ENCODE assay signal across 33 mouse cellular contexts in the genomic region with DNA sequence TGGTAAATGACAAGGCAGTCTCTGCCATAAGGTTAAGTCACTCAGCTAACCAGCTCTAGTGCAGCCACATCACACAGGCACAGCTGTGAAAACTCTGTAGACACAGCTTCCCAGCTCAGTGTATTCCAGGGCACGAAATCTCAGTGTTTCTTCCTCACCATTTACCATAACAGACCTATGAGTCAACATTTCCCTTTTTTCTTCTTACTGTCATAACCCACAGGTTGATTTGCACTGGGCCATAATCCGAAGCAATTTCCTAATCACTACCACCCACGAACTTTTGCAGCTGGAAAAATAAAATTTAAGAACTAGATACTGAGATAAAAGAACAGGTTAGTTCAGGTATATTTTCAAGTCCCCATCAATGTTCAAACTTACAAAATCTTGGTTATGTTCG. TPM values are rescaled to one million over a fixed set of nuclear protein-coding genes. Genes with fewer than 3 reads are reported as not detected.
"Had no signal": no experiment of that assay in that cellular context is flagged by ENCODE, and none has a peak within 500 bp of the region (broad histone marks: within the 10 kb centered on the region; RNA-seq: fewer than 3 reads in every experiment).

No protein-coding gene starts in this region.

- H3K36me3 ChIP-seq: heart, embryonic 13.5 days; heart, embryonic 15.5 days; hindbrain, embryonic 13.5 days; hindbrain, embryonic 15.5 days; limb, embryonic 13.5 days; limb, embryonic 15.5 days; liver, embryonic 12.5 days had no signal

- H3K27me3 ChIP-seq: heart, embryonic 13.5 days; heart, embryonic 15.5 days; hindbrain, embryonic 13.5 days; hindbrain, embryonic 15.5 days; limb, embryonic 13.5 days; limb, embryonic 15.5 days; liver, embryonic 12.5 days had no signal

- H3K27ac ChIP-seq: heart, adult 2 months; heart, embryonic 13.5 days; heart, embryonic 15.5 days; hindbrain, embryonic 13.5 days; hindbrain, embryonic 15.5 days; hindbrain, postnatal 0 days; layer of hippocampus, adult 2 months; limb, embryonic 13.5 days; limb, embryonic 15.5 days; liver, embryonic 12.5 days; liver, embryonic 14.5 days had no signal

- H3K4me3 ChIP-seq: heart, adult 2 months; heart, embryonic 13.5 days; heart, embryonic 15.5 days; hindbrain, embryonic 13.5 days; hindbrain, embryonic 15.5 days; layer of hippocampus, adult 2 months; limb, embryonic 13.5 days; limb, embryonic 15.5 days; liver, embryonic 12.5 days had no signal

- H3K4me1 ChIP-seq: heart, embryonic 13.5 days; heart, embryonic 15.5 days; hindbrain, embryonic 13.5 days; hindbrain, embryonic 15.5 days; limb, embryonic 13.5 days; limb, embryonic 15.5 days; liver, embryonic 12.5 days had no signal

- H3K4me2 ChIP-seq: heart, embryonic 11.5 days; heart, embryonic 13.5 days; heart, embryonic 15.5 days; hindbrain, embryonic 13.5 days; hindbrain, embryonic 15.5 days; limb, embryonic 13.5 days; limb, embryonic 15.5 days; liver, embryonic 12.5 days had no signal

- ATAC-seq: hindbrain, postnatal 0 days; intestine, embryonic 16.5 days; liver, embryonic 12.5 days had no signal

- H3K9me3 ChIP-seq: heart, embryonic 13.5 days; heart, embryonic 15.5 days; hindbrain, embryonic 13.5 days; hindbrain, embryonic 15.5 days; limb, embryonic 13.5 days; limb, embryonic 15.5 days; liver, embryonic 12.5 days had no signal

- H3K9ac ChIP-seq: heart, embryonic 13.5 days; heart, embryonic 15.5 days; hindbrain, embryonic 13.5 days; hindbrain, embryonic 15.5 days; limb, embryonic 13.5 days; limb, embryonic 15.5 days; liver, embryonic 12.5 days; liver, embryonic 14.5 days had no signal

- DNase-seq: gastrocnemius, postnatal 14 days; gastrocnemius, postnatal 36 days; heart, adult 11 months; heart, adult 2 months; heart, postnatal 14 days; heart, postnatal 36 days; kidney, adult 11 months; kidney, adult 2 months; kidney, adult 9 months; kidney, postnatal 10 days; kidney, postnatal 25 days; kidney, postnatal 4 days; layer of hippocampus, postnatal 36 days; left cerebral cortex, postnatal 4 days had no signal

RNA-seq across cellular contexts. Expression of a gene that starts 31.4 kb away (rescaled TPM):
- total RNA-seq: gastrocnemius, adult 18-20 months; gastrocnemius, postnatal 36 days; heart, adult 2 months; heart, postnatal 14 days; heart, postnatal 36 days; hematopoietic stem cell, adult 5-6 weeks; liver, adult 2 months had no signal
- polyA plus RNA-seq: heart, adult 2 months; heart, embryonic 11.5 days; heart, embryonic 13.5 days; heart, embryonic 15.5 days; heart, postnatal 0 days; hindbrain, embryonic 11.5 days; intestine, embryonic 14.5 days; intestine, embryonic 16.5 days; kidney, adult 2 months; kidney, embryonic 16.5 days; liver, adult 2 months; liver, embryonic 12.5 days; liver, embryonic 14.5 days had no signal
